Mouse (Mus musculus) ES-Bruce4 (cell line): ENCODE measurements around the gene Eps8l3.

Experiments
- CTCF ChIP-seq: IDR thresholded peaks from one replicate; pipeline ENCODE4 v1.8.1; 2011; ENCODE audit warnings: low read depth, low read length
- EP300 ChIP-seq: IDR thresholded peaks from 2 replicates; pipeline ENCODE4 v1.6.1; 2011; ENCODE audit warnings: low read depth, low read length; ENCODE audit not compliant: insufficient read depth
- POLR2A ChIP-seq: IDR thresholded peaks from one replicate; pipeline ENCODE4 v1.8.1; 2011; ENCODE audit warnings: low read length; ENCODE audit not compliant: insufficient read depth

GRCm38 (mm10) chr3:107840855-107841254, 36.2 kb upstream of the Eps8l3 start:
- no peak for TF ChIP-seq POLR2A
- TF ChIP-seq CTCF: no peak
- TF ChIP-seq EP300: no peak
